Mouse (Mus musculus) lung, postnatal 0 days (tissue): ENCODE measurements around the gene Tcte3. TPM values are rescaled to one million over a fixed set of nuclear protein-coding genes. Genes with fewer than 3 reads are reported as not detected.
"Not testable (repeated sequence)": the region's sequence is repeated elsewhere in the genome, so short reads cannot be mapped to it uniquely, and the experiment has no call there.

ENCODE experiments used
- ATAC-seq: fragments of 200-750 bp; cut with Nextera tagmentation; 2 replicates; pipeline ENCODE4 v1.8.0; 2017; ENCODE audit warnings: moderate library complexity
- DNase-seq: peaks from one replicate; pipeline ENCODE4 v3.0.0-alpha.2; 2016; ENCODE audit warnings: low spot score
- H3K27ac ChIP-seq: fragments of 300-500 bp; sonication (generic); 2 replicates; pipeline ENCODE4 v1.5.1; 2014; ENCODE audit warnings: antibody characterized with exemption, mild to moderate bottlenecking, low read length, mixed read lengths
- H3K27me3 ChIP-seq: fragments of 300-500 bp; sonication (generic); replicated peaks from 2 replicates; pipeline ENCODE4 v1.6.1; 2014; ENCODE audit warnings: low read length, mixed read lengths; ENCODE audit not compliant: insufficient read depth
- H3K36me3 ChIP-seq: fragments of 300-500 bp; sonication (generic); 2 replicates; pipeline ENCODE4 v1.6.1; 2014; ENCODE audit warnings: low read length, mixed read lengths; ENCODE audit not compliant: insufficient read depth
- H3K4me1 ChIP-seq: fragments of 300-500 bp; sonication (generic); 2 replicates; pipeline ENCODE4 v1.6.1; 2014; ENCODE audit warnings: antibody characterized with exemption, low read depth, low read length, mixed read lengths; ENCODE audit not compliant: insufficient read depth
- H3K4me2 ChIP-seq: fragments of 300-500 bp; sonication (generic); replicated peaks from 2 replicates; pipeline ENCODE4 v1.6.1; 2014; ENCODE audit warnings: low read depth, mild to moderate bottlenecking, low read length, moderate library complexity, mixed read lengths
- H3K4me3 ChIP-seq: fragments of 300-500 bp; sonication (generic); 2 replicates; pipeline ENCODE4 v1.5.1; 2014; ENCODE audit warnings: low read depth, low read length
- H3K9ac ChIP-seq: fragments of 300-500 bp; sonication (generic); replicated peaks from 2 replicates; pipeline ENCODE4 v1.6.1; 2014; ENCODE audit warnings: low read depth, mild to moderate bottlenecking
- H3K9me3 ChIP-seq: fragments of 300-500 bp; sonication (generic); 2 replicates; pipeline ENCODE4 v1.6.1; 2016; ENCODE audit warnings: low read length, mixed read lengths
- CTCF ChIP-seq: IDR thresholded peaks from 2 replicates; pipeline ENCODE4 v1.5.1; 2016; ENCODE audit warnings: antibody characterized with exemption, mild to moderate bottlenecking
- EP300 ChIP-seq: IDR thresholded peaks from 2 replicates; pipeline ENCODE4 v1.6.1; 2016; ENCODE audit warnings: antibody characterized with exemption, mild to moderate bottlenecking, control low read depth
- WGBS: fragments of 180-500 bp; shearing (Covaris S2); extraction: QIAGEN DNeasy Blood & Tissue Kit; methylation state at CpG from one replicate; pipeline ENCODE4 v1.1.7; 2014; 5-methylcytosine and 5-hydroxymethylcytosine counted together
- polyA plus RNA-seq: library from polyadenylated mRNA; unstranded; fragments of >200 nt; fragmentation: Nextera tagmentation; extraction: Ambion mirVana; gene quantifications from 2 replicates; pipeline ENCODE4 v1.2.1, GENCODE M21; 2015

Tcte3 gene
- polyA plus RNA-seq, 1 experiment from 2014 or later = 1.2 TPM

DNA sequence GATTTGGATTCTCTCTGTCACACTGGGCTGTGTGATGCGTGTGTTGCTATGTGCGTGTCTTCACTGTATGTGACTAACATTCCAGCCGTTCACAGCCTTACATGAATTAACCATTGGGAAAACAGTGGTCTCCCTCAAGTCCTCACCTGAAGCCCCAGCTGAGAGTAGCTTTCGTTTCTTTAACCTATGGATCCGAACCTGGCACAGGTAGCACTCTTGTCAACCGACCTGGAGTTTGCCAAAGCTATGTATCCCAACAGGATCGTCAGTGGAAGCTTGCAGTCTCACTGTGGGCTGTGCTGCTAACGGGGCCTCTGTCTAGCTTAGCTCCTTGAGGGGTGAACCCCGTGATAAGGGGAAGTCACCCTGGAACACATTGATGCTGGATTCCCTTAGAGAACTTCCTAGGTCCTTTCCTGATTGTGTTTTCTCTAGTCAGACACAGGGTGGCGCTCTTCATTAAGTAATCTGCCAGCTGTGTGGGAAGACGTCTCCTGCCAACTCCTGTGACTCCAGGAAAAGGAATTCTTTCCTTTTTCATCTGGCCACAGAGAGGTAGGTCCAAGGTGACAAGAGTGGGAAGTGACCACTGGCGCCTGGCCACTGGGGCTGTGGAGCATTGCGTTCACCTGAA is 24.2 kb upstream of the Tcte3 start:
- Histone ChIP-seq H3K27me3 (no peaks in the 10 kb centered on the region), H3K36me3 (0 out of 2 replicates have a peak, but pooled peaks cover 14% of the 10 kb centered on the region), H3K27ac (no peak overlapping the region), H3K4me3 (no peak overlapping the region), H3K4me1 (no peaks in the 10 kb centered on the region), H3K9me3 (no peaks in the 10 kb centered on the region), H3K9ac (no peak overlapping the region), H3K4me2 (no peak overlapping the region)
- peak; percentile 90 for DNase-seq
- WGBS = 41% methylated on average over 13 of the region's 13 CpGs
- peak; percentile 86 for TF ChIP-seq CTCF
- TF ChIP-seq EP300 = no peak
- peak; percentile 81 for ATAC-seq

DNA sequence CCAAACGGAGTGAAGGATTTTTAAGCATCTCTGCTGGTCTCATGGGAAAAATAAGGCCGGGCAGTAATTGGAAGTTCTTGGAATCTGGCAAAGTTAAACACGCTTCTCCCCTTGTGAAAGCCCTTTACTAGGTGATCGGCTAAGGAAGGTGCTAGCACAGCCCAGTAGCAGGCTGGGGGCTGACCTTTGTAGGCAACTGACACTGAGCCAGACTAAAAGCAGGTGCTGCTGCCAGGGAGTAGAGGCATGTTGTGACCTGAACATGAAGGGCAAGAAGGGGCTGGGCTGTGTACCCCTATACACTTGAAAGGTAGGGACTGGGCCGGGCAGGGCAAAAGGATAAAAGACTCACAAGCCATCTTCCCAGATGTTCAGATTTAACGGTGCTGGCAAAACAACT is 19.1 kb upstream of the Tcte3 start:
- no peak for ATAC-seq
- 94% methylated on average over 6 of the region's 6 CpGs for WGBS

DNA sequence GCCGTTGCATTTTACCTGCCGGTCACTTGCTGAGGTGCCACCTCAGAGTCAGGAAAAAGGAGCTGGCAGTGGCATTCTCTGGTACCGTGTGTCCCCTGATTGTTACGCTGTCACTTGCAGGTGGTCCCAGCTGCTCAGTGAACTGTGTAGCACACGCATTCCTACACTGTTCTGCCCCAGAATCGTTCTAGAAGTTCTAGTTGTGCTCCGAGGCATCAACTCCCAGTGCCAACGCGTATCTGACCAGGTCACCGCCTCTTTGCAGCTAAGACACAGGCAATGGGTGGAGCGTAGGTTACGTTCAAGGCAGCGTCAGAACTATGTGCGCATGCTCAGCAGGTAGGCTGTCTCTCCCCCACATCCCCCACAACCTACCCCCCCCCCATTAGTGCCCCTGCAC is 18.4 kb upstream of the Tcte3 start:
- H3K9ac ChIP-seq = no peak overlapping the region
- no peak overlapping the region for H3K4me3 ChIP-seq
- TF ChIP-seq CTCF (no peak), EP300 (no peak)
- no peaks in the 10 kb centered on the region for H3K27me3 ChIP-seq
- no peak overlapping the region for H3K27ac ChIP-seq
- DNase-seq (no peak), ATAC-seq (no peak)
- no peak overlapping the region for H3K4me2 ChIP-seq
- WGBS = 96% methylated on average over 14 of the region's 14 CpGs
- H3K4me1 ChIP-seq = no peaks in the 10 kb centered on the region
- no peaks in the 10 kb centered on the region for H3K9me3 ChIP-seq
- peaks cover 25% of the 10 kb centered on the region for H3K36me3 ChIP-seq

More for the DNA sequence above, 19.1 kb upstream of the Tcte3 start:
- no peak for DNase-seq
- peaks cover 28% of the 10 kb centered on the region for H3K36me3 ChIP-seq
- H3K9ac ChIP-seq = no peak overlapping the region
- no peak overlapping the region for H3K4me2 ChIP-seq
- H3K4me1 ChIP-seq = no peaks in the 10 kb centered on the region
- TF ChIP-seq CTCF (no peak), EP300 (no peak)
- H3K27me3 ChIP-seq = no peaks in the 10 kb centered on the region
- H3K27ac ChIP-seq = no peak overlapping the region
- H3K4me3 ChIP-seq = no peak overlapping the region
- no peaks in the 10 kb centered on the region for H3K9me3 ChIP-seq

DNA sequence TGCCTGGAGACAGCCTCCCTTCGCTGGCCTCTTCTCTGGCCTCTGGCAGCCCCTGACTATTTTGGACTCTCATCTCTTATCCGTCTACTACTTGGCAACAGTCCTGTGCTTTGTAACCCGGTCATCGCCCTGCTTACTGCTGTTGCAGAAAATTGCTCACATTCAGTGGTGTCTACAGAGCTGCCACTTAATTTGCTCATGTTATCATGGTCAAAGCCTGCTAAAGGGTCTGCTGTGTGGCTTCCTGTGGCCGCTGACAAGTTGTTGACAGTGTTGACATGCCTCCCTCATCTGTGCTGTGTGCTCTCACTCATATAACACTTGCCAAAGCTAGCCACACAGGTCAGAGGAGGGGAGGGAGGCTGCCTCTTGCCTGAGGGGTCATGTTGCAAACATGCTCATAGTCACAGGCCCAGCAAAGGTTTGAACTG is 16.9 kb upstream of the Tcte3 start:
- Histone ChIP-seq H3K27ac (no peak overlapping the region), H3K27me3 (no peaks in the 10 kb centered on the region), H3K4me2 (no peak overlapping the region), H3K9ac (no peak overlapping the region), H3K36me3 (peaks cover 18% of the 10 kb centered on the region), H3K4me3 (no peak overlapping the region), H3K4me1 (no peaks in the 10 kb centered on the region), H3K9me3 (no peaks in the 10 kb centered on the region)
- TF ChIP-seq EP300 = no peak
- no peak for TF ChIP-seq CTCF
- 58% methylated on average over 5 of the region's 5 CpGs for WGBS
- peak; percentile 82 for ATAC-seq
- peak; percentile 78 for DNase-seq

DNA sequence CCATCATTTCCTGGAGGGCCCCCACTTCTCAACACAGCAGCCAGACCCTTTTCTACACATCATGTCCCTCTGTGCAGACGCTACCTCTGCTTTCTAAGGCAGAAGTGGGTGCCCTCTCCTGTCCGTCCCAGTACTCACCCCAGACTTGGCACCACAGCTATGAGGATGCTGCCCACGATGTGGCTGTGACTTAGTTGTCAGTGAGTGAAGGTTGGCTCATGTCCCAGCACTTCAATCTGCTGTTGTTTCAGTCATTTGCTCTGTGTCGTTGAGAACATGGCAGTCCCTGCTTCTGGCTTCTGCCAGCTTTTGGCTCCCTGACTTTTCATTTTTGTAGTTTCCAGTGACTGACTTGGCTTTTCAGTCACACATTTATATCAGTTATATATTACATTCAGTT is 14.6 kb upstream of the Tcte3 start:
- no peak overlapping the region for H3K4me3 ChIP-seq
- H3K4me2 ChIP-seq = no peak overlapping the region
- peaks cover 14% of the 10 kb centered on the region for H3K36me3 ChIP-seq
- 64% methylated on average over 4 of the region's 4 CpGs for WGBS
- no peak overlapping the region for H3K9ac ChIP-seq
- H3K4me1 ChIP-seq = no peaks in the 10 kb centered on the region
- no peak overlapping the region for H3K27ac ChIP-seq
- TF ChIP-seq EP300 (no peak), CTCF (no peak)
- DNase-seq (no peak), ATAC-seq (no peak)
- no peaks in the 10 kb centered on the region for H3K9me3 ChIP-seq
- no peaks in the 10 kb centered on the region for H3K27me3 ChIP-seq

DNA sequence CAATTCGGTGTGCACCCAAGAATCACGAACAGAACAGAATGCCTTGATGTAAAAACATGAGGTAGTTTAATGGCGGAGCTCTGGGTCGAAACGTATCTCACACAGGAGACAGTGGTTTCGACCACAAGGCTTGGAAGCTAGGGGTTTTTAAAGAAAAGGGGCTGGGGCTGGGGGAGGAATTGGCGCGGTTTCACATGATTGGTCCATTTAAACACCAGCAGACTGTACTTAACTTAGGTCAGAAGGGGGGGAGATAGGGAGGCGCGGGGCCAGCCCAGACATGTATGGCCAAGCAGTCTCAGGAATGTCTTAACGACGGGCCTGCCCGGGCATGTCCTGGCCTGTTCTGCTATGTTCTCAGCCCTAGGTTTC is 12.5 kb upstream of the Tcte3 start:
- H3K4me2 ChIP-seq, ATAC-seq, H3K4me3 ChIP-seq, H3K4me1 ChIP-seq, H3K27ac ChIP-seq, H3K36me3 ChIP-seq, H3K9me3 ChIP-seq, DNase-seq, H3K9ac ChIP-seq, H3K27me3 ChIP-seq: not testable (repeated sequence)
- WGBS = 88% methylated on average over 12 of the region's 13 CpGs

DNA sequence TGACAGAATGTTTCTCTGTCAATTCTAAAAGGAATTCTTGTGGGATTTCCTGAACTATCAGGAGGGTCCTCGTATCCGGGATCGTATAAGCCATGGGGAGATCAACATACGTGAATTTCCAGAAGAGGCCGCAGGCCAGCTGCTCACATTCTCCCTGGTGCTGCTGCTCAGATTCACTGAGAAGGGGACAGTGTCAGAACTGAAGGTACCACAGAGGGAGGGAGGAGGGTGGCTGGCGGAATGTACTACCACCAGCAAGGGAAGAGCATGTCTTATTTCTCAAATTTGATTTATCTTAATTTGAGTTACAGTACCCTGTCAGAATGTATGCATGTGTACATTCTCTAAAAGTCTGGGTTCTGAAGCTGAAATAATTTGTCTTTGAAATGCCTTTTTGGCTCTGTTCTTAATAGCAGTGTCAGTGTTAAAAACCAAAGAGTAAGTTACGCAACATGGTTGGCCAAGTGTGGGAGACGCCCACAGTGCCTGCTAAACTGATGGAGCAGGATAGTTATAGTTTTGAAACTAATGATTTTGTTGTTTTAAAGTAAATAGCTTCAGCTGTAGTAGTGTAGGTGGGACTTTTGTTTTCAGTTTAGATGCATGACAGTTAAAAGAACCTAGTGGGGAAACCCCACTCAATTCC is 12.0 kb upstream of the Tcte3 start:
- not testable (repeated sequence) for H3K4me3 ChIP-seq, H3K4me2 ChIP-seq, H3K9ac ChIP-seq, H3K27ac ChIP-seq, H3K27me3 ChIP-seq, H3K9me3 ChIP-seq, H3K4me1 ChIP-seq, H3K36me3 ChIP-seq, DNase-seq
- 78% methylated on average over 5 of the region's 8 CpGs for WGBS
- peak; percentile 58 for ATAC-seq

DNA sequence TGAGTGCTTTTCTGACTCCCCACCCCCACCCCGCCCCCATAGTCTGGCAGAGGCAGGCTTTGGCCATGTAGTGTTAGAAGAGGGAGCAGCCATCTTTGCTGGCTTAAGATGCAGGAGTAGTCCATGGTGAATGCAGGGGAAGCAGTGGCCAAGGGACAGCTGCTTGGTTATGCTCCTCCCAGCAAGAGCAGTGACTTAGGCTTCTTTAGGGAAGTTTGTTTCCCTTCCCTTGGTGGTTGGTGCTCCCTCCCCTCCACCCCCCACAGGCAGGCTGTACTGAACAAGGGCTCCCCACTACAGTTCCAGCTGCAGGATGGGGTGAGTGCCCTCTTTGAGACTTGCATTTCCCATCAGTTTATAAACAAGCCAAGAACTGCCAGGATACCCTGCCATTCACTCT is 11.5 kb upstream of the Tcte3 start:
- not testable (repeated sequence) for H3K27me3 ChIP-seq, H3K36me3 ChIP-seq, H3K4me3 ChIP-seq, H3K9ac ChIP-seq, DNase-seq, H3K4me2 ChIP-seq, H3K27ac ChIP-seq, H3K4me1 ChIP-seq, H3K9me3 ChIP-seq
- ATAC-seq = peak; percentile 42
- 80% methylated on average over 1 of the region's 1 CpGs for WGBS

DNA sequence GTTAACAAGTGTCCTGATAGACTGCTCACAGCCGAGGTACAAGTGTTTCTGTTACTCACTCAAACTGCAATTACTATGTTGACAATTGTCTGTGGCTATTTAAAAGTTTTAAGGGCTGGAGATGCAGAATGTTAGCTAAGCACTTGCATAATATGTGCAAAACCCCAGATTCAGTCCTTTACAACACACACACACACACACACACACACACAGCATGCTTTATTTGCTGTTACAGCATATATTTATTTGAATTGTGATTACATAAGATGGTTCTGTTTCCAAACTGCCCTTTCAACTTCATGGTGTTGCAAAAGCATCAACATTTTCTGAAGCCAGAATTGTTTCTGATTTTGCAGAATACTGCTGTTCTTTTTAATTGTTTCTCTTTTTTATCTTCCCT is 9.1 kb upstream of the Tcte3 start:
- H3K4me3 ChIP-seq, H3K27me3 ChIP-seq, H3K4me1 ChIP-seq, H3K36me3 ChIP-seq, H3K9ac ChIP-seq, DNase-seq, H3K4me2 ChIP-seq, H3K9me3 ChIP-seq, H3K27ac ChIP-seq: not testable (repeated sequence)
- ATAC-seq = peak; percentile 69
- WGBS = no CpG with 5 or more reads among the region's 1 CpGs
